Mouse (Mus musculus): ENCODE data around the gene Ccdc182.

- TF ChIP-seq POLR2A (IDR thresholded peaks at IDR 0.05; ENCODE audit: low read depth, low read length) (no peak), CTCF (conservative IDR thresholded peaks at IDR 0.05; ENCODE audit: insufficient read depth, insufficient read length, low read depth, low read length) (no peak)
These were observed 36.2 kb upstream of the Ccdc182 start for GRCm38 (mm10) chr11:88257700-88258099.

Data from kidney, adult 2 months (tissue).